Mouse (Mus musculus): ENCODE results near the gene Dcun1d4. TPM values are rescaled to one million over a fixed set of nuclear protein-coding genes. Genes with fewer than 3 reads are reported as not detected.

Dcun1d4 gene
- polyA plus RNA-seq, 1 experiment from 2014 or later, result 55.3 TPM

GRCm38 (mm10) chr5:73556733-73557425, 76.1 kb downstream of the Dcun1d4 start:
- Histone ChIP-seq H3K4me2 (replicated peaks) (no peak overlapping the region), H3K36me3 (peaks cover 62% of the 10 kb centered on the region), H3K27me3 (no peaks in the 10 kb centered on the region), H3K9ac (replicated peaks) (no peak overlapping the region), H3K4me3 (replicated peaks) (no peak overlapping the region), H3K9me3 (no peaks in the 10 kb centered on the region), H3K4me1 (replicated peaks) (peaks cover 11% of the 10 kb centered on the region), H3K27ac (no peak overlapping the region)
- ATAC-seq, result no peak
- WGBS, result 84% methylated on average over 12 of the region's 12 CpGs

DNA sequence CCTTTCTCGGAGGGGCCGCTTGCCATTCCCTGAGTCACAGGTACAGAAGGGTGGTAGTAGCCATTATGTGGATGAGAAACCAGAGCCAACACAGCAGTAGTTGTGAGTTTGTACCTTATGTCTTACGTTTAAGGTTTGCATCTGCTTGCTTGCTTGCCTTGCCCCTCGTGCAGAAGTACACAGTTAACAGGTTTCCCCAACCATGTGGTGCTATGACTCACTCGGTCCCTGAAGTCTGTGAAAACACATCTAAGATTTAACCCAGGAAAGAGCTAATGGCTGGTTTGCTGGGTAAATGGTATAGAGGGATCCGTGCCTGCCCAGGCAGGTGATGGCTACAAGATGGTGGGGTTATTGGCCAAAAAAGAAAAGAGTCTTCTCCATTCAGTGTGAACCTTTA, 78.0 kb downstream of the Dcun1d4 start:
- Histone ChIP-seq H3K36me3 (peaks cover 50% of the 10 kb centered on the region), H3K27ac (no peak overlapping the region), H3K4me3 (replicated peaks) (no peak overlapping the region), H3K4me2 (replicated peaks) (no peak overlapping the region), H3K4me1 (replicated peaks) (peaks cover 11% of the 10 kb centered on the region), H3K9ac (replicated peaks) (no peak overlapping the region), H3K27me3 (no peaks in the 10 kb centered on the region), H3K9me3 (no peaks in the 10 kb centered on the region)
- ATAC-seq, result no peak
- 95% methylated on average over 6 of the region's 6 CpGs for WGBS

DNA sequence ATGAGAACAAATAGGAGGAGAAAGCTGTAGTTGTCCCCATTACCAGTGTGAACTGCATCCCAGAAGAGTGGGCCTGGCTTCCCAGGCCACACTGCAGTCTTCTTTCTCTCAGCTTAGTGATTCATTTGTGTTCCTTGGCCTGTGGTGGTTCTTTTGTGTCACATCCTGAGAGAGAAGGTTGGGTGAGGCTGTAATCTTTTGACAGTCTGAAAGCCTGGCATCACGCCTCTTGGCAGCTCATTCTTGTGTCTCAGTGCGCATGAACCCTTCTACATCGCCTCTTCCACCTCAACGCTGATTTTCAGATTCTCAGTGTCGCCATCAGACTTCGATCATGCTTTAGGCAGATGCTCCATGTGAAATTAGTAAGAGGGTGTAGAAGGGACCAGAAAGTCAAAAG, 83.2 kb downstream of the Dcun1d4 start:
- H3K9ac ChIP-seq (replicated peaks), result no peak overlapping the region
- no peak overlapping the region for H3K27ac ChIP-seq
- ATAC-seq, result no peak
- WGBS, result 95% methylated on average over 6 of the region's 6 CpGs
- no peaks in the 10 kb centered on the region for H3K27me3 ChIP-seq
- H3K4me1 ChIP-seq (replicated peaks), result no peaks in the 10 kb centered on the region
- H3K9me3 ChIP-seq, result no peaks in the 10 kb centered on the region
- no peak overlapping the region for H3K4me3 ChIP-seq (replicated peaks)
- no peak overlapping the region for H3K4me2 ChIP-seq (replicated peaks)
- H3K36me3 ChIP-seq, result peaks cover 19% of the 10 kb centered on the region

- Histone ChIP-seq H3K27ac (no peak overlapping the region), H3K4me1 (replicated peaks) (no peaks in the 10 kb centered on the region), H3K4me3 (replicated peaks) (no peak overlapping the region), H3K9me3 (no peaks in the 10 kb centered on the region), H3K4me2 (replicated peaks) (no peak overlapping the region), H3K27me3 (no peaks in the 10 kb centered on the region), H3K9ac (replicated peaks) (no peak overlapping the region), H3K36me3 (peaks cover 10% of the 10 kb centered on the region)
- 91% methylated on average over 5 of the region's 5 CpGs for WGBS
- ATAC-seq, result no peak
Observed at GRCm38 (mm10) chr5:73566119-73566518, 85.3 kb downstream of the Dcun1d4 start.

- no peak for ATAC-seq
- Histone ChIP-seq H3K27me3 (no peaks in the 10 kb centered on the region), H3K9me3 (no peaks in the 10 kb centered on the region), H3K36me3 (peaks cover 2% of the 10 kb centered on the region), H3K4me2 (replicated peaks) (no peak overlapping the region), H3K4me1 (replicated peaks) (no peaks in the 10 kb centered on the region), H3K9ac (replicated peaks) (no peak overlapping the region), H3K27ac (no peak overlapping the region), H3K4me3 (replicated peaks) (no peak overlapping the region)
- 93% methylated on average over 4 of the region's 4 CpGs for WGBS
Observed at GRCm38 (mm10) chr5:73566892-73567291, 86.1 kb downstream of the Dcun1d4 start.

DNA sequence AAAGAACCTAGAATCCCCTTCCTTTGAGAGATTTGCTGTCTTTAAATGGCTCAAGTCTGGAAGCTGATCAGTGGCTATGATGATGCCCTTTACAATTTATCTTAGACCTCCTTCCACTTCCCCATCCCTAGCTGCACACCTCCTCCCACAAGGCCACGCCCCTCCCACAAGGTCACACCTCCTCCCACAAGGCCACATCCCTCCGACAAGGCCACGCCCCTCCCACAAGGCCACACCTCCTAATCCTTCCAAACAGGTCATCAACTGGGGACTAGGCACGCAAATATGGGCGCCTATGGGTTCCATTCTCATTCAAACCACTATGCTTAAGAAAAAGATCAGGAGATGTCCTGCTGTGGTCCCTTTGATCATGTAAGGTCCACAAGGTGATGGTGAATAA, 88.4 kb downstream of the Dcun1d4 start:
- no peaks in the 10 kb centered on the region for H3K36me3 ChIP-seq
- no peaks in the 10 kb centered on the region for H3K4me1 ChIP-seq (replicated peaks)
- no peak overlapping the region for H3K9ac ChIP-seq (replicated peaks)
- no peak overlapping the region for H3K4me3 ChIP-seq (replicated peaks)
- no peak overlapping the region for H3K4me2 ChIP-seq (replicated peaks)
- no peak for ATAC-seq
- WGBS, result 83% methylated on average over 5 of the region's 5 CpGs
- no peak overlapping the region for H3K27ac ChIP-seq
- H3K9me3 ChIP-seq, result no peaks in the 10 kb centered on the region
- H3K27me3 ChIP-seq, result no peaks in the 10 kb centered on the region

GRCm38 (mm10) chr5:73571395-73572156, 90.8 kb downstream of the Dcun1d4 start:
- 95% methylated on average over 6 of the region's 6 CpGs for WGBS

GRCm38 (mm10) chr5:73572846-73573245, 92.0 kb downstream of the Dcun1d4 start:
- Histone ChIP-seq H3K36me3 (no peaks in the 10 kb centered on the region), H3K9me3 (no peaks in the 10 kb centered on the region), H3K4me2 (replicated peaks) (no peak overlapping the region), H3K27ac (no peak overlapping the region), H3K9ac (replicated peaks) (no peak overlapping the region), H3K4me1 (replicated peaks) (peaks cover 13% of the 10 kb centered on the region; the same call in 1 of the 2 replicates), H3K4me3 (replicated peaks) (no peak overlapping the region), H3K27me3 (no peaks in the 10 kb centered on the region)
- WGBS, result 88% methylated on average over 2 of the region's 2 CpGs
- ATAC-seq, result no peak

More at GRCm38 (mm10) chr5:73571395-73572156, 90.8 kb downstream of the Dcun1d4 start:
- no peak overlapping the region for H3K4me3 ChIP-seq (replicated peaks)
- no peaks in the 10 kb centered on the region for H3K36me3 ChIP-seq
- ATAC-seq, result no peak
- H3K9ac ChIP-seq (replicated peaks), result no peak overlapping the region
- H3K27me3 ChIP-seq, result no peaks in the 10 kb centered on the region
- no peaks in the 10 kb centered on the region for H3K9me3 ChIP-seq
- no peak overlapping the region for H3K27ac ChIP-seq
- H3K4me1 ChIP-seq (replicated peaks), result peaks cover 11% of the 10 kb centered on the region; the same call in 1 of the 2 replicates
- H3K4me2 ChIP-seq (replicated peaks), result no peak overlapping the region

- H3K27me3 ChIP-seq, result no peaks in the 10 kb centered on the region
Observed at GRCm38 (mm10) chr5:73573789-73574188, 93.0 kb downstream of the Dcun1d4 start.

DNA sequence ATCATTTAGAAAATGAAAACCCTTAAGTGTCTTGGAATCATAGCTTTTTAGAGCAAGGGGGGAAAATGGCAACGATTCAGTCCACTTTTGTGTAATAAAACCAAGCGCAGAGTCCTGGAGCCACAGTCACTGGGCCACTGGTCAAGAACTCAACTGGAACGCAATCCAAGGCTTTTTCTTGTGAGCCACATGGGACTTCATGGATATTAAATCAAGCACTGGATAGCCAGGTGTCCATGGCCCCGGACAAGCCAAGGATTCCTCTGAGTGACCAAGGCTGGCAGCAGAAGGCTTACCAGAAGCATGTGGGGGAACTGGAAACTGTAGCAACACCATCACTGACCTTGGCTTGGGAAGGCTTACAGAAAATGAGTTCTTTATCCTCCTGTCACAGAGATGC, 93.8 kb downstream of the Dcun1d4 start:
- H3K4me3 ChIP-seq (replicated peaks), result no peak overlapping the region
- no peak for ATAC-seq
- WGBS, result 77% methylated on average over 4 of the region's 4 CpGs
- peaks cover 13% of the 10 kb centered on the region; the same call in 1 of the 2 replicates for H3K4me1 ChIP-seq (replicated peaks)
- H3K36me3 ChIP-seq, result no peaks in the 10 kb centered on the region
- H3K9ac ChIP-seq (replicated peaks), result no peak overlapping the region
- H3K27me3 ChIP-seq, result no peaks in the 10 kb centered on the region
- H3K9me3 ChIP-seq, result no peaks in the 10 kb centered on the region
- H3K4me2 ChIP-seq (replicated peaks), result no peak overlapping the region
- H3K27ac ChIP-seq, result no peak overlapping the region

More at GRCm38 (mm10) chr5:73573789-73574188, 93.0 kb downstream of the Dcun1d4 start:
- Histone ChIP-seq H3K4me3 (replicated peaks) (no peak overlapping the region), H3K36me3 (no peaks in the 10 kb centered on the region), H3K4me2 (replicated peaks) (no peak overlapping the region), H3K9ac (replicated peaks) (no peak overlapping the region), H3K4me1 (replicated peaks) (peaks cover 13% of the 10 kb centered on the region; the same call in 1 of the 2 replicates), H3K27ac (no peak overlapping the region), H3K9me3 (no peaks in the 10 kb centered on the region)
- 77% methylated on average over 7 of the region's 7 CpGs for WGBS
- no peak for ATAC-seq

DNA sequence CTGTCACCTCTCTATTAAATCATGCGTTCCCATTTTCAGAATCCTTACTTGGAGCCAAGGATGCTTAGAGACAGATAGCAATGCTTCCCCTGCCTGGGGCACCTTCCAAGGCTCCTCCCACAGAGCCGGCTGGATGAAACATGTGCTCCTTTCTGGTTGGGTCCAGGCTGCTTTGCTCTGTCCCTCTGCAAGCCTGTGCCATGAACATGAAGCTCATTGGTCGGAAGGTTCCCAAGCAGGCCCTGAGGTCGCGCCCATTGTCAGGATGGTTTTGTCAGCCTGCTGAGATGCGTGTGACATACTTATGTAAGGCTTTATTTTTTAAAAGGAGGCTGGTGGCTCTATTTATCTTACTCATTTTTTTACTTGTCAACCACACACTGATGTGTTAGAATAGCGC, 95.9 kb downstream of the Dcun1d4 start:
- Histone ChIP-seq H3K27ac (no peak overlapping the region), H3K27me3 (no peaks in the 10 kb centered on the region)
- ATAC-seq, result no peak

GRCm38 (mm10) chr5:73578131-73578530, 97.3 kb downstream of the Dcun1d4 start:
- H3K4me2 ChIP-seq (replicated peaks), result no peak overlapping the region
- no peaks in the 10 kb centered on the region for H3K9me3 ChIP-seq
- H3K4me1 ChIP-seq (replicated peaks), result peaks cover 13% of the 10 kb centered on the region; the same call in 1 of the 2 replicates
- H3K36me3 ChIP-seq, result no peaks in the 10 kb centered on the region
- 62% methylated on average over 3 of the region's 3 CpGs for WGBS
- H3K27ac ChIP-seq, result no peak overlapping the region
- no peaks in the 10 kb centered on the region for H3K27me3 ChIP-seq
- no peak overlapping the region for H3K4me3 ChIP-seq (replicated peaks)
- H3K9ac ChIP-seq (replicated peaks), result no peak overlapping the region
- ATAC-seq, result no peak

More for the DNA sequence above, 95.9 kb downstream of the Dcun1d4 start:
- Histone ChIP-seq H3K4me3 (replicated peaks) (no peak overlapping the region), H3K4me1 (replicated peaks) (peaks cover 13% of the 10 kb centered on the region; the same call in 1 of the 2 replicates), H3K9ac (replicated peaks) (no peak overlapping the region), H3K9me3 (no peaks in the 10 kb centered on the region), H3K36me3 (no peaks in the 10 kb centered on the region), H3K4me2 (replicated peaks) (no peak overlapping the region)
- 59% methylated on average over 7 of the region's 7 CpGs for WGBS
